Mouse (Mus musculus) hindbrain, embryonic 16.5 days (tissue): Measurements from ENCODE around the gene Barhl2. TPM values are rescaled to one million over a fixed set of nuclear protein-coding genes. Genes with fewer than 3 reads are reported as not detected.

Experiments
- ATAC-seq: fragments of 200-750 bp; cut with Nextera tagmentation; 2 replicates; pipeline ENCODE4 v1.8.0; 2017; ENCODE audit warnings: moderate TSS enrichment, moderate library complexity
- H3K27ac ChIP-seq: fragments of 300-500 bp; sonication (generic); 2 replicates; pipeline ENCODE4 v1.5.1; 2014; ENCODE audit warnings: low read depth, mild to moderate bottlenecking, control low read depth, low read length, moderate library complexity
- H3K27me3 ChIP-seq: fragments of 300-500 bp; sonication (generic); replicated peaks from 2 replicates; pipeline ENCODE4 v1.6.1; 2014; ENCODE audit warnings: low read length; ENCODE audit not compliant: control insufficient read depth, insufficient read depth
- H3K36me3 ChIP-seq: fragments of 300-500 bp; sonication (generic); 2 replicates; pipeline ENCODE4 v1.6.1; 2014; ENCODE audit warnings: mild to moderate bottlenecking, low read length, moderate library complexity, mixed read lengths; ENCODE audit not compliant: control insufficient read depth, insufficient read depth
- H3K4me1 ChIP-seq: fragments of 300-500 bp; sonication (generic); 2 replicates; pipeline ENCODE4 v1.6.1; 2014; ENCODE audit warnings: low read depth, low read length; ENCODE audit not compliant: control insufficient read depth, insufficient read depth
- H3K4me2 ChIP-seq: fragments of 300-500 bp; sonication (generic); 2 replicates; pipeline ENCODE4 v1.6.1; 2014; ENCODE audit warnings: mild to moderate bottlenecking, low read length, control low read depth, moderate library complexity
- H3K4me3 ChIP-seq: fragments of 300-500 bp; sonication (generic); 2 replicates; pipeline ENCODE4 v1.5.1; 2014; ENCODE audit warnings: mild to moderate bottlenecking, low read length, control low read depth, moderate library complexity
- H3K9ac ChIP-seq: fragments of 300-500 bp; sonication (generic); 2 replicates; pipeline ENCODE4 v1.6.1; 2014; ENCODE audit warnings: low read depth, mild to moderate bottlenecking, control low read depth, low read length, moderate library complexity
- H3K9me3 ChIP-seq: fragments of 300-500 bp; sonication (generic); 2 replicates; pipeline ENCODE4 v1.6.1; 2014; ENCODE audit warnings: mild to moderate bottlenecking, low read length, moderate library complexity; ENCODE audit not compliant: control insufficient read depth
- WGBS: fragments of 180-500 bp; shearing (Covaris S2); extraction: QIAGEN DNeasy Blood & Tissue Kit; methylation state at CpG from one replicate; pipeline ENCODE4 v1.1.7; 2014; 5-methylcytosine and 5-hydroxymethylcytosine counted together
- polyA plus RNA-seq: library from polyadenylated mRNA; unstranded; fragments of >200 nt; fragmentation: Nextera tagmentation; extraction: Ambion mirVana; gene quantifications from 2 replicates; pipeline ENCODE4 v1.2.1, GENCODE M21; 2015

The Barhl2 gene
- polyA plus RNA-seq, 1 experiment from 2014 or later, result 1.0 TPM

- H3K9ac ChIP-seq, result no peak overlapping the region
- H3K27ac ChIP-seq, result no peak overlapping the region
- no peak overlapping the region for H3K4me2 ChIP-seq
These were observed 6.6 kb upstream of the Barhl2 start for GRCm38 (mm10) chr5:106464336-106465128.

GRCm38 (mm10) chr5:106463661-106464191 lies 5.8 kb upstream of the Barhl2 start:
- peaks cover 35% of the 10 kb centered on the region for H3K27me3 ChIP-seq
- H3K4me1 ChIP-seq, result peaks cover 3% of the 10 kb centered on the region; the same call in 1 of the 2 replicates
- ATAC-seq, result no peak
- under 1% methylated on average over 25 of the region's 25 CpGs for WGBS
- H3K4me3 ChIP-seq, result no peak overlapping the region
- no peaks in the 10 kb centered on the region for H3K9me3 ChIP-seq
- no peak overlapping the region for H3K27ac ChIP-seq
- H3K4me2 ChIP-seq, result peak overlapping the region; percentile 18; the same call in 1 of the 2 replicates
- no peaks in the 10 kb centered on the region for H3K36me3 ChIP-seq
- no peak overlapping the region for H3K9ac ChIP-seq

More at GRCm38 (mm10) chr5:106464336-106465128, 6.6 kb upstream of the Barhl2 start:
- Histone ChIP-seq H3K27me3 (peaks cover 37% of the 10 kb centered on the region), H3K36me3 (no peaks in the 10 kb centered on the region), H3K4me1 (no peaks in the 10 kb centered on the region), H3K4me3 (no peak overlapping the region), H3K9me3 (no peaks in the 10 kb centered on the region)
- ATAC-seq, result no peak
- 1% methylated on average over 24 of the region's 24 CpGs for WGBS

- Histone ChIP-seq H3K9me3 (no peaks in the 10 kb centered on the region), H3K36me3 (no peaks in the 10 kb centered on the region), H3K4me2 (no peak overlapping the region), H3K27ac (no peak overlapping the region), H3K27me3 (peaks cover 39% of the 10 kb centered on the region), H3K4me3 (no peak overlapping the region), H3K9ac (no peak overlapping the region), H3K4me1 (peaks cover 11% of the 10 kb centered on the region)
- WGBS, result 0% methylated on average over 4 of the region's 4 CpGs
- no peak for ATAC-seq
These were observed 3.9 kb upstream of the Barhl2 start for GRCm38 (mm10) chr5:106461913-106462312.

- no peaks in the 10 kb centered on the region for H3K9me3 ChIP-seq
- WGBS, result 8% methylated on average over 3 of the region's 3 CpGs
- no peak overlapping the region for H3K4me2 ChIP-seq
- no peak overlapping the region for H3K27ac ChIP-seq
- no peak for ATAC-seq
- H3K27me3 ChIP-seq, result peaks cover 36% of the 10 kb centered on the region
- H3K4me1 ChIP-seq, result peaks cover 11% of the 10 kb centered on the region
- H3K4me3 ChIP-seq, result no peak overlapping the region
- no peak overlapping the region for H3K9ac ChIP-seq
- H3K36me3 ChIP-seq, result no peaks in the 10 kb centered on the region
These were observed 3.5 kb upstream of the Barhl2 start for GRCm38 (mm10) chr5:106461431-106461830.

GRCm38 (mm10) chr5:106460535-106460934 lies 2.6 kb upstream of the Barhl2 start:
- no peaks in the 10 kb centered on the region for H3K9me3 ChIP-seq
- peaks cover 11% of the 10 kb centered on the region for H3K4me1 ChIP-seq
- no peak overlapping the region for H3K4me2 ChIP-seq
- no peak overlapping the region for H3K4me3 ChIP-seq
- no peaks in the 10 kb centered on the region for H3K36me3 ChIP-seq
- H3K27me3 ChIP-seq, result peaks cover 40% of the 10 kb centered on the region
- H3K9ac ChIP-seq, result no peak overlapping the region
- ATAC-seq, result no peak
- WGBS, result under 1% methylated on average over 17 of the region's 17 CpGs
- no peak overlapping the region for H3K27ac ChIP-seq

GRCm38 (mm10) chr5:106460001-106460511 lies 2.1 kb upstream of the Barhl2 start:
- H3K4me2 ChIP-seq, result no peak overlapping the region
- H3K36me3 ChIP-seq, result no peaks in the 10 kb centered on the region
- H3K9ac ChIP-seq, result no peak overlapping the region
- no peaks in the 10 kb centered on the region for H3K9me3 ChIP-seq
- peaks cover 11% of the 10 kb centered on the region for H3K4me1 ChIP-seq
- WGBS, result under 1% methylated on average over 22 of the region's 22 CpGs
- peaks cover 45% of the 10 kb centered on the region for H3K27me3 ChIP-seq
- no peak overlapping the region for H3K27ac ChIP-seq
- no peak overlapping the region for H3K4me3 ChIP-seq
- ATAC-seq, result no peak

GRCm38 (mm10) chr5:106459120-106459641 lies 1.2 kb upstream of the Barhl2 start:
- no peaks in the 10 kb centered on the region for H3K36me3 ChIP-seq
- H3K9me3 ChIP-seq, result no peaks in the 10 kb centered on the region
- no peak overlapping the region for H3K27ac ChIP-seq
- no peak for ATAC-seq
- H3K27me3 ChIP-seq, result peaks cover 50% of the 10 kb centered on the region
- peaks cover 11% of the 10 kb centered on the region for H3K4me1 ChIP-seq
- H3K4me2 ChIP-seq, result peak overlapping the region; percentile 69
- peak overlapping the region; percentile 46 for H3K4me3 ChIP-seq
- no peak overlapping the region; the same call in none of the 2 replicates for H3K9ac ChIP-seq
- under 1% methylated on average over 31 of the region's 31 CpGs for whole genome bisulfite sequencing

GRCm38 (mm10) chr5:106458477-106459119 lies 632 bp upstream of the Barhl2 start:
- peak; percentile 71 for ATAC-seq
- under 1% methylated on average over 40 of the region's 68 CpGs for WGBS
- no peaks in the 10 kb centered on the region for H3K36me3 ChIP-seq
- H3K9me3 ChIP-seq, result no peaks in the 10 kb centered on the region
- peaks cover 49% of the 10 kb centered on the region for H3K27me3 ChIP-seq
- peak overlapping the region; percentile 69 for H3K4me2 ChIP-seq
- 0 out of 2 replicates have a peak overlapping the region, but pooled peaks have one; percentile 29 for H3K27ac ChIP-seq
- H3K9ac ChIP-seq, result peak overlapping the region; percentile 41; the same call in 1 of the 2 replicates
- H3K4me1 ChIP-seq, result peaks cover 11% of the 10 kb centered on the region
- H3K4me3 ChIP-seq, result peak overlapping the region; percentile 46
